Mouse (Mus musculus) heart, embryonic 13.5 days (tissue): ENCODE results near the gene Cfap54. TPM values are rescaled to one million over a fixed set of nuclear protein-coding genes. Genes with fewer than 3 reads are reported as not detected.

Source experiments
- ATAC-seq: fragments of 200-750 bp; cut with Nextera tagmentation; 2 replicates; pipeline ENCODE4 v1.8.0; 2017; ENCODE audit warnings: moderate TSS enrichment; ENCODE audit not compliant: insufficient number of reproducible peaks, low FRiP score, low TSS enrichment; ENCODE audit errors: extremely low read depth
- H3K27ac ChIP-seq: fragments of 300-500 bp; sonication (generic); replicated peaks from 2 replicates; pipeline ENCODE4 v1.5.1; 2015; ENCODE audit warnings: moderate library complexity, mild to moderate bottlenecking, inconsistent platforms
- H3K27me3 ChIP-seq: fragments of 300-500 bp; sonication (generic); replicated peaks from 2 replicates; pipeline ENCODE4 v1.6.1; 2015; ENCODE audit warnings: mild to moderate bottlenecking, inconsistent platforms
- H3K36me3 ChIP-seq: fragments of 300-500 bp; sonication (generic); 2 replicates; pipeline ENCODE4 v1.6.1; 2015; ENCODE audit warnings: mild to moderate bottlenecking, inconsistent platforms
- H3K4me1 ChIP-seq: fragments of 300-500 bp; sonication (generic); 2 replicates; pipeline ENCODE4 v1.6.1; 2015; ENCODE audit warnings: inconsistent platforms
- H3K4me2 ChIP-seq: fragments of 300-500 bp; sonication (generic); 2 replicates; pipeline ENCODE4 v1.6.1; 2015; ENCODE audit warnings: inconsistent platforms, mild to moderate bottlenecking, moderate library complexity
- H3K4me3 ChIP-seq: fragments of 300-500 bp; sonication (generic); 2 replicates; pipeline ENCODE4 v1.5.1; 2015; ENCODE audit warnings: moderate library complexity, mild to moderate bottlenecking, inconsistent platforms
- H3K9ac ChIP-seq: fragments of 300-500 bp; sonication (generic); 2 replicates; pipeline ENCODE4 v1.6.1; 2015; ENCODE audit warnings: inconsistent platforms, mild to moderate bottlenecking, moderate library complexity
- H3K9me3 ChIP-seq: fragments of 300-500 bp; sonication (generic); 2 replicates; pipeline ENCODE4 v1.6.1; 2016; ENCODE audit warnings: inconsistent platforms
- WGBS: fragments of 180-500 bp; shearing (Covaris S2); methylation state at CpG from one replicate; pipeline ENCODE4 v1.1.7; 2015; ENCODE audit warnings: mixed read lengths; 5-methylcytosine and 5-hydroxymethylcytosine counted together
- polyA plus RNA-seq: library from polyadenylated mRNA; unstranded; fragments of >200 nt; fragmentation: Nextera tagmentation; extraction: Ambion mirVana; gene quantifications from 2 replicates; pipeline ENCODE4 v1.2.1, GENCODE M21; 2015

Gene Cfap54
- polyA plus RNA-seq, 1 experiment from 2014 or later, result 0.23 TPM

- Histone ChIP-seq H3K27ac (no peak overlapping the region), H3K27me3 (no peaks in the 10 kb centered on the region), H3K4me2 (no peak overlapping the region), H3K4me1 (no peaks in the 10 kb centered on the region), H3K9ac (no peak overlapping the region), H3K36me3 (no peaks in the 10 kb centered on the region), H3K4me3 (no peak overlapping the region), H3K9me3 (no peaks in the 10 kb centered on the region)
- no peak for ATAC-seq
- 43% methylated on average over 5 of the region's 5 CpGs for WGBS
Observed at GRCm38 (mm10) chr10:92818190-92818589, 263.2 kb downstream of the Cfap54 start.

- Histone ChIP-seq H3K4me1 (no peaks in the 10 kb centered on the region), H3K36me3 (no peaks in the 10 kb centered on the region), H3K27ac (no peak overlapping the region), H3K27me3 (no peaks in the 10 kb centered on the region), H3K4me3 (no peak overlapping the region), H3K9me3 (no peaks in the 10 kb centered on the region), H3K4me2 (no peak overlapping the region), H3K9ac (no peak overlapping the region)
- ATAC-seq, result no peak
- WGBS, result 68% methylated on average over 5 of the region's 5 CpGs
Observed at GRCm38 (mm10) chr10:92816903-92817302, 264.5 kb downstream of the Cfap54 start.

- H3K9me3 ChIP-seq, result no peaks in the 10 kb centered on the region
- no peak overlapping the region for H3K4me2 ChIP-seq
- H3K4me1 ChIP-seq, result no peaks in the 10 kb centered on the region
- no peaks in the 10 kb centered on the region for H3K36me3 ChIP-seq
- 75% methylated on average over 9 of the region's 9 CpGs for WGBS
- no peak overlapping the region for H3K4me3 ChIP-seq
- H3K27me3 ChIP-seq, result no peaks in the 10 kb centered on the region
- no peak overlapping the region for H3K27ac ChIP-seq
- H3K9ac ChIP-seq, result no peak overlapping the region
- ATAC-seq, result no peak
Observed at GRCm38 (mm10) chr10:92810894-92811293, 270.5 kb downstream of the Cfap54 start.

GRCm38 (mm10) chr10:92791908-92792307 lies 289.5 kb downstream of the Cfap54 start:
- H3K9ac ChIP-seq, result no peak overlapping the region
- no peaks in the 10 kb centered on the region for H3K36me3 ChIP-seq
- no peak overlapping the region for H3K4me3 ChIP-seq
- ATAC-seq, result no peak
- no peaks in the 10 kb centered on the region for H3K4me1 ChIP-seq
- H3K27ac ChIP-seq, result no peak overlapping the region
- 80% methylated on average over 10 of the region's 10 CpGs for WGBS
- no peaks in the 10 kb centered on the region for H3K9me3 ChIP-seq
- H3K4me2 ChIP-seq, result no peak overlapping the region
- no peaks in the 10 kb centered on the region for H3K27me3 ChIP-seq

GRCm38 (mm10) chr10:92791531-92791900 lies 289.9 kb downstream of the Cfap54 start:
- 61% methylated on average over 9 of the region's 9 CpGs for WGBS
- no peak overlapping the region for H3K4me3 ChIP-seq
- no peak for ATAC-seq
- no peaks in the 10 kb centered on the region for H3K9me3 ChIP-seq
- no peak overlapping the region for H3K27ac ChIP-seq
- no peak overlapping the region for H3K4me2 ChIP-seq
- H3K27me3 ChIP-seq, result no peaks in the 10 kb centered on the region
- H3K4me1 ChIP-seq, result no peaks in the 10 kb centered on the region
- H3K9ac ChIP-seq, result no peak overlapping the region
- H3K36me3 ChIP-seq, result no peaks in the 10 kb centered on the region

GRCm38 (mm10) chr10:92790893-92791530 lies 290.4 kb downstream of the Cfap54 start:
- H3K27me3 ChIP-seq, result no peaks in the 10 kb centered on the region
- no peak overlapping the region for H3K4me2 ChIP-seq
- H3K36me3 ChIP-seq, result no peaks in the 10 kb centered on the region
- no peak overlapping the region for H3K9ac ChIP-seq
- H3K4me1 ChIP-seq, result no peaks in the 10 kb centered on the region
- no peaks in the 10 kb centered on the region for H3K9me3 ChIP-seq
- 71% methylated on average over 7 of the region's 7 CpGs for WGBS
- H3K4me3 ChIP-seq, result no peak overlapping the region
- ATAC-seq, result no peak
- no peak overlapping the region for H3K27ac ChIP-seq

- H3K4me3 ChIP-seq, result no peak overlapping the region
- no peak for ATAC-seq
- 67% methylated on average over 2 of the region's 2 CpGs for WGBS
- no peak overlapping the region for H3K4me2 ChIP-seq
- no peaks in the 10 kb centered on the region for H3K27me3 ChIP-seq
- no peaks in the 10 kb centered on the region for H3K4me1 ChIP-seq
- H3K9me3 ChIP-seq, result no peaks in the 10 kb centered on the region
- no peak overlapping the region for H3K9ac ChIP-seq
- no peak overlapping the region for H3K27ac ChIP-seq
- no peaks in the 10 kb centered on the region for H3K36me3 ChIP-seq
Observed at GRCm38 (mm10) chr10:92790247-92790646, 291.2 kb downstream of the Cfap54 start.

GRCm38 (mm10) chr10:92788410-92789096 lies 292.9 kb downstream of the Cfap54 start:
- no peak overlapping the region for H3K9ac ChIP-seq
- 58% methylated on average over 13 of the region's 13 CpGs for WGBS
- H3K27me3 ChIP-seq, result no peaks in the 10 kb centered on the region
- no peaks in the 10 kb centered on the region for H3K4me1 ChIP-seq
- no peak overlapping the region for H3K4me3 ChIP-seq
- no peaks in the 10 kb centered on the region for H3K9me3 ChIP-seq
- H3K27ac ChIP-seq, result no peak overlapping the region
- ATAC-seq, result no peak
- H3K36me3 ChIP-seq, result no peaks in the 10 kb centered on the region
- no peak overlapping the region for H3K4me2 ChIP-seq

- Histone ChIP-seq H3K9me3 (no peaks in the 10 kb centered on the region; the same call in 1 of the 2 replicates), H3K27ac (no peak overlapping the region), H3K4me2 (no peak overlapping the region), H3K9ac (no peak overlapping the region), H3K27me3 (no peaks in the 10 kb centered on the region), H3K4me1 (no peaks in the 10 kb centered on the region), H3K36me3 (no peaks in the 10 kb centered on the region), H3K4me3 (no peak overlapping the region)
- no peak for ATAC-seq
- 84% methylated on average over 5 of the region's 5 CpGs for WGBS
Observed at GRCm38 (mm10) chr10:92782691-92783090, 298.7 kb downstream of the Cfap54 start.

- no peak overlapping the region for H3K4me2 ChIP-seq
- no peak for ATAC-seq
- no peaks in the 10 kb centered on the region for H3K4me1 ChIP-seq
- 0 out of 2 replicates have a peak, but pooled peaks cover 1% of the 10 kb centered on the region for H3K9me3 ChIP-seq
- no peaks in the 10 kb centered on the region for H3K27me3 ChIP-seq
- no peak overlapping the region for H3K4me3 ChIP-seq
- WGBS, result 82% methylated on average over 5 of the region's 5 CpGs
- H3K9ac ChIP-seq, result no peak overlapping the region
- H3K36me3 ChIP-seq, result no peaks in the 10 kb centered on the region
- no peak overlapping the region for H3K27ac ChIP-seq
Observed at GRCm38 (mm10) chr10:92754359-92754758, 327.1 kb downstream of the Cfap54 start.

GRCm38 (mm10) chr10:92730339-92730738 lies 351.1 kb downstream of the Cfap54 start:
- Histone ChIP-seq H3K27me3 (no peaks in the 10 kb centered on the region), H3K4me2 (no peak overlapping the region), H3K36me3 (no peaks in the 10 kb centered on the region), H3K9me3 (peaks cover 3% of the 10 kb centered on the region; the same call in 1 of the 2 replicates), H3K4me1 (no peaks in the 10 kb centered on the region), H3K4me3 (no peak overlapping the region), H3K27ac (no peak overlapping the region), H3K9ac (no peak overlapping the region)
- no peak for ATAC-seq
- 76% methylated on average over 3 of the region's 3 CpGs for WGBS

GRCm38 (mm10) chr10:92728723-92729122 lies 352.7 kb downstream of the Cfap54 start:
- Histone ChIP-seq H3K9me3 (peaks cover 4% of the 10 kb centered on the region; the same call in 1 of the 2 replicates), H3K9ac (no peak overlapping the region), H3K4me1 (no peaks in the 10 kb centered on the region), H3K27ac (no peak overlapping the region), H3K27me3 (no peaks in the 10 kb centered on the region), H3K4me3 (no peak overlapping the region), H3K36me3 (no peaks in the 10 kb centered on the region), H3K4me2 (no peak overlapping the region)
- WGBS, result 67% methylated on average over 3 of the region's 3 CpGs
- no peak for ATAC-seq
